Mouse (Mus musculus) liver, embryonic 16.5 days (tissue): ENCODE data around the gene Rrp1. TPM values are rescaled to one million over a fixed set of nuclear protein-coding genes. Genes with fewer than 3 reads are reported as not detected.

Experiments used
- ATAC-seq: fragments of 200-750 bp; cut with Nextera tagmentation; 2 replicates; pipeline ENCODE4 v1.8.0; 2017; ENCODE audit warnings: low read depth, mild to moderate bottlenecking, moderate number of reproducible peaks, moderate library complexity
- H3K27ac ChIP-seq: fragments of 300-500 bp; sonication (generic); 2 replicates; pipeline ENCODE4 v1.5.1; 2014; ENCODE audit warnings: mild to moderate bottlenecking, low read length
- H3K27me3 ChIP-seq: fragments of 300-500 bp; sonication (generic); 2 replicates; pipeline ENCODE4 v1.6.1; 2014; ENCODE audit warnings: low read depth, low read length, mixed read lengths; ENCODE audit not compliant: control insufficient read depth, insufficient read depth
- H3K36me3 ChIP-seq: fragments of 300-500 bp; sonication (generic); 2 replicates; pipeline ENCODE4 v1.6.1; 2014; ENCODE audit warnings: mild to moderate bottlenecking; ENCODE audit not compliant: control insufficient read depth, insufficient read depth
- H3K4me1 ChIP-seq: fragments of 300-500 bp; sonication (generic); 2 replicates; pipeline ENCODE4 v1.6.1; 2014; ENCODE audit warnings: low read depth, low read length, mixed read lengths; ENCODE audit not compliant: control insufficient read depth
- H3K4me2 ChIP-seq: fragments of 300-500 bp; sonication (generic); 2 replicates; pipeline ENCODE4 v1.6.1; 2014; ENCODE audit warnings: low read depth, low read length, mixed read lengths
- H3K4me3 ChIP-seq: fragments of 300-500 bp; sonication (generic); 2 replicates; pipeline ENCODE4 v1.5.1; 2014; ENCODE audit warnings: low read depth, mild to moderate bottlenecking, low read length
- H3K9ac ChIP-seq: fragments of 300-500 bp; sonication (generic); 2 replicates; pipeline ENCODE4 v1.6.1; 2014; ENCODE audit warnings: low read depth, low read length
- H3K9me3 ChIP-seq: fragments of 300-500 bp; sonication (generic); replicated peaks from 2 replicates; pipeline ENCODE4 v1.6.1; 2016; ENCODE audit warnings: low read length; ENCODE audit not compliant: control insufficient read depth
- WGBS: fragments of 180-500 bp; shearing (Covaris S2); extraction: QIAGEN DNeasy Blood & Tissue Kit; methylation state at CpG from one replicate; pipeline ENCODE4 v1.1.7; 2014; ENCODE audit not compliant: insufficient replicate concordance; 5-methylcytosine and 5-hydroxymethylcytosine counted together
- polyA plus RNA-seq: library from polyadenylated mRNA; unstranded; fragments of >200 nt; fragmentation: Nextera tagmentation; extraction: Ambion mirVana; gene quantifications from 2 replicates; pipeline ENCODE4 v1.2.1, GENCODE M21; 2015

Gene Rrp1
- polyA plus RNA-seq = 101 and 105 TPM in 2 replicates

DNA sequence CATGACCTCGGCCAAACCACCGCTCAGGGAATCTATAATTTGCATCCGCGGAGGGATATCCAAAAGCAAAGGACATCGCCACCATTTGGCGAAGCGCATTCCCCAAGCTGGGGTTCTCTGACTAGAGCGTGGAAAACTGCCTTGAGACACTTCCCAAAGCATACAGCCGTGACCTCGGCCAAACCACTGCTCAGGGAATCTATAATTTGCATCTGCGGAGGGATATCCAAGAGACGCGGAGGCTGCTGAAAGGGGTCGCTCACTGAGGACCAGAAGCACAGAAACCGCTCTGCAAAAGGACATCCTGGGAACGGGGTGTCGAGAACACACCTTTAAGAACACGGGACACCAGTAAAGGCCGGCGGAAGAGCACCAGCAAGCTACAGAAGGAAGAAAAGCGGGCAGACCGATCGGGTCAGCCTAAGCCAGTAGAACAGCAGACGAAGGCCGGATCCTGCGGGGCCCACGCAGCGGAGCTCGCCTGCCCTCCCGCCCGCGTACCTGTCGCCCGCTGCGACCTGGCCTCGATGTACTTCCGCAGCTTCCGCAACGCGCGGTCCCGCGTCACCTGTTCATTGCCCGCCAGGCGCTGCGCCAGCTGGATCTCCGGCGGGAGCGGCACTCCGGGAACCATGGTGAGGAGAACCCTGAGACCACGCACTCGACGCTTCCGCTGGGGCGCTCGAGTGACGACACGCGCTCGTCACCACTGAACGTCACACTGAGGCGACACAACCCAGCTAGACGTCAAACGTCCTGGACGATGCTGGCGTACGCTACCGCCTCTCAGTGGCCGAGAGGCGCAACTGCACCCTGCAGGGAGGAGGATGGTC is at the start of gene Rrp1:
Gene Rrp1 (minus strand): TSS at position 725 of the 833 bp plus-strand sequence.
- no peaks in the 10 kb centered on the region for H3K9me3 ChIP-seq
- WGBS = under 1% methylated on average over 70 of the region's 70 CpGs
- H3K9ac ChIP-seq = peak within 1 kb of the TSS; percentile 76
- peaks cover 10% of the 10 kb centered on the region for H3K4me1 ChIP-seq
- peak within 1 kb of the TSS; percentile 89 for H3K4me2 ChIP-seq
- peak within 1 kb of the TSS; percentile 74 for H3K27ac ChIP-seq
- H3K4me3 ChIP-seq = peak within 1 kb of the TSS; percentile 89
- peak; percentile 95 for ATAC-seq
- H3K27me3 ChIP-seq = no peaks in the 10 kb centered on the region
- H3K36me3 ChIP-seq = peaks cover 19% of the 10 kb centered on the region

DNA sequence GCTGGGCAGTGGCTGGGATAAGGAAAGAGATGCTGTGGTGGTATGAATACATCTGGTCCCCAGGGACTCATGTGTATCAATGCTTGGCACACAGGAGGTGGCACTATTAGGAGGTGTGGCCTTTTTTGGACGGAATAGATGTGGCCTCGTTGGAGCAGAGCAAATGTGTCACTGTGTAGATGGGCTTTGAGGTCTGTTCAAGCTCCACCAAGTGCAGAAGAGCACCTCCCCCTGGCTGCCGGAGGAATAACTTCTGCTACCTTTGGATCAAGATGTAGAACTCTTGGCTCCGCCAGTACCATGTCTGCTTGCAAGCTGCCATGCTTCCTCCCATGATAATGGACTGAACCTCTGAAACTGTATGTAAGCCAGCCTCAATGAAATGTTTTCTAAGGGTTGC is 48.9 kb upstream of the Rrp1 start:
- 51% methylated on average over 4 of the region's 4 CpGs for WGBS
- no peaks in the 10 kb centered on the region for H3K9me3 ChIP-seq
- H3K4me1 ChIP-seq = peaks cover 35% of the 10 kb centered on the region
- H3K9ac ChIP-seq = no peak overlapping the region
- H3K27ac ChIP-seq = no peak overlapping the region
- H3K36me3 ChIP-seq = no peaks in the 10 kb centered on the region
- no peak overlapping the region for H3K4me2 ChIP-seq
- no peak overlapping the region for H3K4me3 ChIP-seq
- ATAC-seq = no peak
- no peaks in the 10 kb centered on the region for H3K27me3 ChIP-seq

GRCm38 (mm10) chr10:78460463-78460862 is 47.6 kb upstream of the Rrp1 start:
- ATAC-seq = no peak
- WGBS = 51% methylated on average over 5 of the region's 5 CpGs

DNA sequence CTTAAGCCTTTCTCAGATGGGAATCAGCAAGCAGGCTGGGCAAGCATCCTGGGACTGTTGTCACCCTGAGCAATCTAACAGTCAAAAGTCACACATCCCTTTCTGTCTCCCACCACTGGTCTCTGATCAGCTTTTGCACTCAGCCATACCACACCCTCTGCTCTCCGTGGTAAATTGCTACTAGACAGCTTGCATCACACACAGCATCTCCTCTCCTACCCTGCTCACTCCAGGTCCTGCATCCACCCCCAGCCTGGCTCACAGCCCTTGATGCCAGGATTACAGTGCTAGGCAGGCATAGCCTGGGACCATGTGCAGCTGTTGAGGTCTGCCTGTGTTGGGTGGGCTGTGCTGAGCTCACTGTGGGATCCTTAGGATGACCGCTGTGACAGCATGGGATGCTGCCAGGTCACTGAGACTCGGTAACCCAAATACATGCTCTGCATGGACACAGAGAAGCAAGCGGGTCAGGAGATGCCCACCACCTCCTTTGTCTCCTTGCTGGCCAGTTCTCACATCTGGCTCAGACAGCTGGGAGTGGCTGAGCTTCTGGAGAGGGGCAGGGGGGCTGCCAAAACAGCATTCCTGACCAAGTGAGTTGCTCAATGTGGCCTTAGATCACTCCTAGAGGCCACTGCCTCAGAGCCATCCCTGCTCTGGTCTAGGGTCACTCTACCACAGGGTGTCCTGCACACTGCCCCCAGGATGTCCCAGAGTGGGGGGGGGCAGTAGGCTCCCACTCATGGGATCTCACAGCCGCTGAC is 45.7 kb upstream of the Rrp1 start:
- no peak overlapping the region for H3K4me3 ChIP-seq
- H3K27ac ChIP-seq = 0 out of 2 replicates have a peak overlapping the region, but pooled peaks have one; percentile 29
- peaks cover 22% of the 10 kb centered on the region for H3K4me1 ChIP-seq
- no peak overlapping the region for H3K4me2 ChIP-seq
- no peak overlapping the region for H3K9ac ChIP-seq
- H3K27me3 ChIP-seq = no peaks in the 10 kb centered on the region
- no peaks in the 10 kb centered on the region for H3K9me3 ChIP-seq
- 61% methylated on average over 5 of the region's 5 CpGs for WGBS
- peak; percentile 14; the same call in 1 of the 2 replicates for ATAC-seq
- no peaks in the 10 kb centered on the region for H3K36me3 ChIP-seq

More at GRCm38 (mm10) chr10:78460463-78460862, 47.6 kb upstream of the Rrp1 start:
- Histone ChIP-seq H3K9ac (no peak overlapping the region), H3K27me3 (no peaks in the 10 kb centered on the region), H3K9me3 (no peaks in the 10 kb centered on the region), H3K4me2 (no peak overlapping the region), H3K36me3 (no peaks in the 10 kb centered on the region), H3K4me3 (no peak overlapping the region), H3K4me1 (peaks cover 35% of the 10 kb centered on the region), H3K27ac (no peak overlapping the region)

- ATAC-seq = peak; percentile 74
- H3K4me2 ChIP-seq = peak overlapping the region; percentile 52
- peaks cover 17% of the 10 kb centered on the region for H3K4me1 ChIP-seq
- H3K27ac ChIP-seq = peak overlapping the region; percentile 41
- no peaks in the 10 kb centered on the region for H3K27me3 ChIP-seq
- 16% methylated on average over 10 of the region's 10 CpGs for WGBS
- no peaks in the 10 kb centered on the region for H3K36me3 ChIP-seq
- H3K4me3 ChIP-seq = peak overlapping the region; percentile 35
- H3K9ac ChIP-seq = no peak overlapping the region
- no peaks in the 10 kb centered on the region for H3K9me3 ChIP-seq
Measured at GRCm38 (mm10) chr10:78457495-78458347, 44.9 kb upstream of the Rrp1 start.

GRCm38 (mm10) chr10:78456696-78457095 is 43.9 kb upstream of the Rrp1 start:
- no peak overlapping the region for H3K4me2 ChIP-seq
- no peaks in the 10 kb centered on the region for H3K36me3 ChIP-seq
- H3K4me3 ChIP-seq = no peak overlapping the region
- peaks cover 17% of the 10 kb centered on the region for H3K4me1 ChIP-seq
- 81% methylated on average over 13 of the region's 13 CpGs for WGBS
- no peaks in the 10 kb centered on the region for H3K9me3 ChIP-seq
- H3K27ac ChIP-seq = no peak overlapping the region
- no peaks in the 10 kb centered on the region for H3K27me3 ChIP-seq
- ATAC-seq = no peak
- H3K9ac ChIP-seq = no peak overlapping the region

GRCm38 (mm10) chr10:78452641-78453040 is 39.8 kb upstream of the Rrp1 start:
- no peak for ATAC-seq
- no peaks in the 10 kb centered on the region for H3K9me3 ChIP-seq
- H3K27ac ChIP-seq = no peak overlapping the region
- H3K27me3 ChIP-seq = no peaks in the 10 kb centered on the region
- H3K4me2 ChIP-seq = no peak overlapping the region
- 59% methylated on average over 4 of the region's 4 CpGs for WGBS
- peaks cover 5% of the 10 kb centered on the region for H3K4me1 ChIP-seq
- no peak overlapping the region for H3K4me3 ChIP-seq
- H3K9ac ChIP-seq = no peak overlapping the region
- H3K36me3 ChIP-seq = no peaks in the 10 kb centered on the region

GRCm38 (mm10) chr10:78450761-78451160 is 37.9 kb upstream of the Rrp1 start:
- H3K36me3 ChIP-seq = no peaks in the 10 kb centered on the region
- no peak overlapping the region for H3K27ac ChIP-seq
- no peak for ATAC-seq
- H3K9ac ChIP-seq = no peak overlapping the region
- no peaks in the 10 kb centered on the region for H3K4me1 ChIP-seq
- no peaks in the 10 kb centered on the region for H3K9me3 ChIP-seq
- no peaks in the 10 kb centered on the region for H3K27me3 ChIP-seq
- H3K4me2 ChIP-seq = no peak overlapping the region
- WGBS = 76% methylated on average over 5 of the region's 5 CpGs
- H3K4me3 ChIP-seq = no peak overlapping the region
